8 mouse cellular contexts compared by ENCODE assay signal in genomic region chr19:47854796-47855783, GRCm38 (mm10). TPM values are rescaled to one million over a fixed set of nuclear protein-coding genes. Genes with fewer than 3 reads are reported as not detected.
DNase-seq lines count a peak whose midpoint lies in the region; ATAC-seq lines count a peak whose summit lies in the region.

Gsto1 (plus strand) TSS chr19:47854970.

- H3K9me3 ChIP-seq in forebrain, embryonic 10.5 days = no peaks in the 10 kb centered on the region
- H3K9me3 ChIP-seq in heart, embryonic 14.5 days (ENCODE audit: control insufficient read depth, low read length) = no peaks in the 10 kb centered on the region
- H3K9me3 ChIP-seq in liver, embryonic 12.5 days (replicated peaks) = no peaks in the 10 kb centered on the region

- peak within 1 kb of the TSS; percentile 80 for H3K4me3 ChIP-seq in forebrain, embryonic 10.5 days
- peak within 1 kb of the TSS; percentile 61 to 74 for H3K4me3 ChIP-seq in heart, embryonic 14.5 days (ENCODE audit: control insufficient read depth in 1 of 2, insufficient read depth in 1 of 2, low read depth in 1 of 2, low read length in 2 of 2)
- H3K4me3 ChIP-seq in liver, embryonic 12.5 days = peak within 1 kb of the TSS; percentile 60

- H3K9ac ChIP-seq in heart, embryonic 14.5 days (ENCODE audit: low read length) = peak within 1 kb of the TSS; percentile 86
- H3K9ac ChIP-seq in liver, embryonic 12.5 days = peak within 1 kb of the TSS; percentile 72

- H3K27ac ChIP-seq in forebrain, embryonic 10.5 days = peak within 1 kb of the TSS; percentile 87
- peak within 1 kb of the TSS in 1 of 2 experiments; percentile 34; a peak in 1 of 4 replicates for H3K27ac ChIP-seq in heart, embryonic 14.5 days (replicated peaks in 1 of 2; ENCODE audit: control insufficient read depth in 1 of 2, insufficient read depth in 1 of 2, low read depth in 2 of 2, low read length in 2 of 2)
- H3K27ac ChIP-seq in liver, embryonic 12.5 days = peak within 1 kb of the TSS; percentile 63

- peak within 1 kb of the TSS; percentile 100 for H3K4me2 ChIP-seq in heart, embryonic 14.5 days (ENCODE audit: low read length)
- H3K4me2 ChIP-seq in liver, embryonic 12.5 days = peak within 1 kb of the TSS; percentile 84

- H3K36me3 ChIP-seq in forebrain, embryonic 10.5 days (replicated peaks) = peaks cover 24% of the 10 kb centered on the region
- peaks cover 26% of the 10 kb centered on the region for H3K36me3 ChIP-seq in heart, embryonic 14.5 days (ENCODE audit: control insufficient read depth, insufficient read depth, low read length)
- peaks cover 25% of the 10 kb centered on the region for H3K36me3 ChIP-seq in liver, embryonic 12.5 days
- no peaks in the 10 kb centered on the region for H3K36me3 ChIP-seq in splenic B cell, adult 2 months (ENCODE audit: control insufficient read depth, insufficient read depth, low read length, poor library complexity, severe bottlenecking)

- under 1% methylated on average over 60 of the region's 60 CpGs for WGBS in forebrain, embryonic 10.5 days
- WGBS in heart, embryonic 14.5 days = under 1% methylated on average over 60 of the region's 60 CpGs
- WGBS in liver, embryonic 12.5 days (ENCODE audit: insufficient replicate concordance) = under 1% methylated on average over 59 of the region's 60 CpGs

- H3K27me3 ChIP-seq in forebrain, embryonic 10.5 days (ENCODE audit: poor library complexity, severe bottlenecking) = peaks cover 18% of the 10 kb centered on the region
- no peaks in the 10 kb centered on the region for H3K27me3 ChIP-seq in heart, embryonic 14.5 days (ENCODE audit: control insufficient read depth, insufficient read depth, low read length)
- H3K27me3 ChIP-seq in liver, embryonic 12.5 days (replicated peaks) = 0 out of 2 replicates have a peak, but pooled peaks cover 7% of the 10 kb centered on the region
- H3K27me3 ChIP-seq in splenic B cell, adult 2 months (ENCODE audit: control insufficient read depth, insufficient read depth, low read length, poor library complexity, severe bottlenecking) = no peaks in the 10 kb centered on the region

- peaks cover 28% of the 10 kb centered on the region for H3K4me1 ChIP-seq in forebrain, embryonic 10.5 days
- peaks cover 3 to 10% of the 10 kb centered on the region in 2 experiments for H3K4me1 ChIP-seq in heart, embryonic 14.5 days (ENCODE audit: control insufficient read depth in 2 of 2, insufficient read depth in 2 of 2, low read length in 2 of 2)
- H3K4me1 ChIP-seq in liver, embryonic 12.5 days = peaks cover 26% of the 10 kb centered on the region

- peak; percentile 85 for ATAC-seq in CD4-positive, CD25-positive, alpha-beta regulatory T cell, adult 4 months
- peak; percentile 89 for ATAC-seq in heart, embryonic 14.5 days (ENCODE audit: insufficient number of reproducible peaks, insufficient read depth, low FRiP score, low read depth)
- ATAC-seq in liver, embryonic 12.5 days = peak; percentile 90

- peak; percentile 16 for DNase-seq in c-Kit-negative CD71-positive TER-119-positive erythroid progenitor cells, embryonic 14.5 days (ENCODE audit: low read depth, low spot score)
- peak; percentile 86 for DNase-seq in forebrain, embryonic 10.5 days (ENCODE audit: extremely low spot score, low spot score)
- DNase-seq in kidney, postnatal 14 days = peak; percentile 93
- DNase-seq in naive thymus-derived CD4-positive, alpha-beta T cell, adult 2 months (ENCODE audit: low read depth) = peak; percentile 61
- DNase-seq in splenic B cell, adult 2 months (ENCODE audit: low read depth, low spot score) = peak; percentile 62

RNA-seq across cellular contexts. Expression of gene Gsto1, which starts in this region (rescaled TPM):
- 10 to 100 TPM; 32.4 to 36.4 TPM for polyA plus RNA-seq in CD4-positive, CD25-positive, alpha-beta regulatory T cell, adult 4 months (2017; shearing (Covaris generic))
- 115 and 120 TPM in 2 replicates for polyA plus RNA-seq in forebrain, embryonic 10.5 days (2016; fragmentation: Nextera tagmentation; extraction: Ambion mirVana)
- 88.0 and 92.7 TPM in 2 replicates for polyA plus RNA-seq in heart, embryonic 14.5 days (2014; fragmentation: Nextera tagmentation; extraction: Ambion mirVana)
- polyA plus RNA-seq in liver, embryonic 12.5 days (2016; fragmentation: Nextera tagmentation; extraction: Ambion mirVana) = 119 and 123 TPM in 2 replicates

Comparison
In these comparisons a context has a peak if more than half of its experiments do, and no peak if none do; other contexts are left out.
1. DNase-seq: peak in every context shown above with its lines; median percentile 93 in kidney, postnatal 14 days; 86 in forebrain, embryonic 10.5 days; 62 in splenic B cell, adult 2 months; 61 in naive thymus-derived CD4-positive, alpha-beta T cell, adult 2 months; 16 in c-Kit-negative CD71-positive TER-119-positive erythroid progenitor cells, embryonic 14.5 days.